Mouse (Mus musculus) hindbrain, postnatal 0 days (tissue): ENCODE data around the gene Diaph2. TPM values are rescaled to one million over a fixed set of nuclear protein-coding genes. Genes with fewer than 3 reads are reported as not detected.

ENCODE experiments used
- ATAC-seq: fragments of 200-750 bp; cut with Nextera tagmentation; 2 replicates; pipeline ENCODE4 v1.8.0; 2017; ENCODE audit warnings: mild to moderate bottlenecking, moderate TSS enrichment, moderate library complexity
- DNase-seq: peaks from one replicate; pipeline ENCODE4 v3.0.0-alpha.2; 2015; ENCODE audit warnings: low spot score
- H3K27ac ChIP-seq: fragments of 300-500 bp; sonication (generic); 2 replicates; pipeline ENCODE4 v1.5.1; 2014; ENCODE audit warnings: mild to moderate bottlenecking
- H3K27me3 ChIP-seq: fragments of 300-500 bp; sonication (generic); 2 replicates; pipeline ENCODE4 v1.6.1; 2014; ENCODE audit warnings: low read length, mixed read lengths; ENCODE audit not compliant: insufficient read depth
- H3K36me3 ChIP-seq: fragments of 300-500 bp; sonication (generic); 2 replicates; pipeline ENCODE4 v1.6.1; 2014; ENCODE audit warnings: low read length, mixed read lengths; ENCODE audit not compliant: insufficient read depth
- H3K4me1 ChIP-seq: fragments of 300-500 bp; sonication (generic); 2 replicates; pipeline ENCODE4 v1.6.1; 2014; ENCODE audit warnings: antibody characterized with exemption, low read length, mixed read lengths; ENCODE audit not compliant: insufficient read depth
- H3K4me2 ChIP-seq: fragments of 300-500 bp; sonication (generic); 2 replicates; pipeline ENCODE4 v1.6.1; 2014; ENCODE audit warnings: low read depth, mild to moderate bottlenecking, low read length, moderate library complexity, mixed read lengths
- H3K4me3 ChIP-seq: fragments of 300-500 bp; sonication (generic); 2 replicates; pipeline ENCODE4 v1.5.1; 2014; ENCODE audit warnings: low read length
- H3K9ac ChIP-seq: fragments of 300-500 bp; sonication (generic); replicated peaks from 2 replicates; pipeline ENCODE4 v1.6.1; 2014; ENCODE audit warnings: mild to moderate bottlenecking, low read length, moderate library complexity, mixed read lengths
- H3K9me3 ChIP-seq: fragments of 300-500 bp; sonication (generic); 2 replicates; pipeline ENCODE4 v1.6.1; 2016; ENCODE audit warnings: low read length, mixed read lengths
- CTCF ChIP-seq: IDR thresholded peaks from 2 replicates; pipeline ENCODE4 v1.5.1; 2016; ENCODE audit warnings: antibody characterized with exemption, control low read depth, low read depth
- WGBS: fragments of 180-500 bp; shearing (Covaris S2); extraction: QIAGEN DNeasy Blood & Tissue Kit; methylation state at CpG from one replicate; pipeline ENCODE4 v1.1.7; 2014; 5-methylcytosine and 5-hydroxymethylcytosine counted together
- polyA plus RNA-seq: library from polyadenylated mRNA; unstranded; fragments of >200 nt; fragmentation: Nextera tagmentation; extraction: Ambion mirVana; gene quantifications from 2 replicates; pipeline ENCODE4 v1.2.1, GENCODE M21; 2015
- total RNA-seq: library from RNA; depleted of rRNA; stranded (reverse); fragments of >200 nt; gene quantifications from 2 replicates; pipeline ENCODE4 v1.2.3, GENCODE M21; 2014

The Diaph2 gene
- total and polyA plus RNA-seq, 2 experiments from 2014 or later: 2.3 to 4.1 TPM

DNA sequence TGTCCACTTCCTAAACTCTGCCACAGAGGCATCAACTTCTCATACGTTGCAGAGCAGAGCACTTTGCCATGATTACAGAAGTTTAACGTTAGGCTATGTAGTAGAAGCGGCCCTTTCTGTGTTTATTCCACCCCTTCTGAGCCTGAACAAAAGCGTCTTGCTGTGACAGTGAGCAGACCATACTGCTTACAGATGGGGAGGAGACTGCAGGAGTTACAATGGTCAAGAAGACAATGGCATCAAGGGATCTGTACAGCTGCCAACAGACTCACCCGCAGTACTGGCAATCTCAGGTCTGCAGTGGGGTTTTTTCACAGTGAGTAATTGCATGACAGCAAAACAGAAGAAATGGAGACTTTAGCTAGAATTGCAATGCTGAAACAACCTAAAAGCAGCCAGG is 756.1 kb downstream of the Diaph2 start:
- ATAC-seq: no peak
- Histone ChIP-seq H3K27me3 (no peaks in the 10 kb centered on the region), H3K9ac (no peak overlapping the region), H3K27ac (no peak overlapping the region), H3K4me3 (no peak overlapping the region), H3K9me3 (no peaks in the 10 kb centered on the region), H3K4me1 (no peaks in the 10 kb centered on the region), H3K4me2 (no peak overlapping the region), H3K36me3 (no peaks in the 10 kb centered on the region)
- 28% methylated on average over 5 of the region's 5 CpGs for WGBS
- no peak for TF ChIP-seq CTCF
- no peak for DNase-seq
